Mouse (Mus musculus): ENCODE measurements at regions not wholly inside any gene's neighbourhood (a gene's known extent, or its start where the extent isn't known, plus 50 kb on each side); places are given as distances from the start of the nearest gene placed in this dataset.
A peak's percentile ranks its signal among the peaks of the same experiment; 100 is the strongest.
"Not testable (repeated sequence)": the region's sequence is repeated elsewhere in the genome, so short reads cannot be mapped to it uniquely, and the experiment has no call there.

- no peaks in the 10 kb centered on the region for H3K36me3 ChIP-seq (replicated peaks)
- no peaks in the 10 kb centered on the region for H3K9me3 ChIP-seq (replicated peaks)
- ATAC-seq (ENCODE audit: extremely low read depth, insufficient number of reproducible peaks, low FRiP score, poor library complexity, severe bottlenecking) = no peak
- H3K4me1 ChIP-seq (ENCODE audit: insufficient read depth, low read depth, low read length) = no peaks in the 10 kb centered on the region
- no peak for DNase-seq (ENCODE audit: low spot score)
- TF ChIP-seq GATA1 (IDR thresholded peaks at IDR 0.05; ENCODE audit: borderline replicate concordance, low read length) = no peak
- TF ChIP-seq CTCF (IDR thresholded peaks at IDR 0.05; ENCODE audit: low read depth, low read length) = no peak
- TF ChIP-seq POLR2AphosphoS5 (IDR thresholded peaks at IDR 0.05; ENCODE audit: insufficient replicate concordance, low read depth, low read length) = no peak
- no peak for TF ChIP-seq GATA2 (IDR thresholded peaks at IDR 0.05; ENCODE audit: borderline replicate concordance, low read depth, low read length)
- TF ChIP-seq TAL1 (conservative IDR thresholded peaks at IDR 0.05; ENCODE audit: low read depth, low read length) = no peak
- no peaks in the 10 kb centered on the region for H3K27me3 ChIP-seq (ENCODE audit: insufficient read depth, low read length)
- no peak overlapping the region for H3K4me3 ChIP-seq (ENCODE audit: low read depth, low read length)
Measured at GRCm38 (mm10) chr3:155742421-155742820, 649.2 kb downstream of the Lrriq3 start.

- H3K9me3 ChIP-seq (replicated peaks); ATAC-seq (ENCODE audit: extremely low read depth, insufficient number of reproducible peaks, low FRiP score, poor library complexity, severe bottlenecking); DNase-seq (ENCODE audit: low spot score); H3K4me1 ChIP-seq (ENCODE audit: insufficient read depth, low read depth, low read length); H3K4me3 ChIP-seq (ENCODE audit: low read depth, low read length); H3K27me3 ChIP-seq (ENCODE audit: insufficient read depth, low read length); H3K36me3 ChIP-seq (replicated peaks): not testable (repeated sequence)
Measured at GRCm38 (mm10) chr3:155746601-155747000, 653.4 kb downstream of the Lrriq3 start.

- H3K36me3 ChIP-seq (replicated peaks) = no peaks in the 10 kb centered on the region
- H3K4me3 ChIP-seq (ENCODE audit: low read depth, low read length) = no peak overlapping the region
- no peaks in the 10 kb centered on the region for H3K27me3 ChIP-seq (ENCODE audit: insufficient read depth, low read length)
- no peak for ATAC-seq (ENCODE audit: extremely low read depth, insufficient number of reproducible peaks, low FRiP score, poor library complexity, severe bottlenecking)
- DNase-seq (ENCODE audit: low spot score) = no peak
- no peaks in the 10 kb centered on the region for H3K4me1 ChIP-seq (ENCODE audit: insufficient read depth, low read depth, low read length)
- peaks cover 3% of the 10 kb centered on the region; the same call in 1 of the 2 replicates for H3K9me3 ChIP-seq (replicated peaks)
- TF ChIP-seq CTCF (IDR thresholded peaks at IDR 0.05; ENCODE audit: low read depth, low read length) (no peak), TAL1 (conservative IDR thresholded peaks at IDR 0.05; ENCODE audit: low read depth, low read length) (no peak), POLR2AphosphoS5 (IDR thresholded peaks at IDR 0.05; ENCODE audit: insufficient replicate concordance, low read depth, low read length) (no peak), GATA1 (IDR thresholded peaks at IDR 0.05; ENCODE audit: borderline replicate concordance, low read length) (no peak), GATA2 (IDR thresholded peaks at IDR 0.05; ENCODE audit: borderline replicate concordance, low read depth, low read length) (no peak)
Measured at GRCm38 (mm10) chr3:155747511-155747910, 654.3 kb downstream of the Lrriq3 start.

- Histone ChIP-seq H3K4me1 (ENCODE audit: insufficient read depth, low read depth, low read length) (no peaks in the 10 kb centered on the region), H3K9me3 (replicated peaks) (peaks cover 7% of the 10 kb centered on the region; the same call in 1 of the 2 replicates), H3K27me3 (ENCODE audit: insufficient read depth, low read length) (no peaks in the 10 kb centered on the region), H3K36me3 (replicated peaks) (no peaks in the 10 kb centered on the region), H3K4me3 (ENCODE audit: low read depth, low read length) (no peak overlapping the region)
- TF ChIP-seq TAL1 (conservative IDR thresholded peaks at IDR 0.05; ENCODE audit: low read depth, low read length) = no peak
- no peak for TF ChIP-seq GATA1 (IDR thresholded peaks at IDR 0.05; ENCODE audit: borderline replicate concordance, low read length)
- TF ChIP-seq POLR2AphosphoS5 (IDR thresholded peaks at IDR 0.05; ENCODE audit: insufficient replicate concordance, low read depth, low read length) = no peak
- TF ChIP-seq CTCF (IDR thresholded peaks at IDR 0.05; ENCODE audit: low read depth, low read length) = no peak
- TF ChIP-seq GATA2 (IDR thresholded peaks at IDR 0.05; ENCODE audit: borderline replicate concordance, low read depth, low read length) = no peak
- DNase-seq (ENCODE audit: low spot score) (no peak), ATAC-seq (ENCODE audit: extremely low read depth, insufficient number of reproducible peaks, low FRiP score, poor library complexity, severe bottlenecking) (no peak)
Measured at GRCm38 (mm10) chr3:155757285-155757684, 664.1 kb downstream of the Lrriq3 start.

- H3K36me3 ChIP-seq (replicated peaks) = no peaks in the 10 kb centered on the region
- H3K9me3 ChIP-seq (replicated peaks) = peaks cover 3% of the 10 kb centered on the region; the same call in 1 of the 2 replicates
- H3K4me1 ChIP-seq (ENCODE audit: insufficient read depth, low read depth, low read length) = no peaks in the 10 kb centered on the region
- H3K27me3 ChIP-seq (ENCODE audit: insufficient read depth, low read length) = no peaks in the 10 kb centered on the region
- TF ChIP-seq POLR2AphosphoS5 (IDR thresholded peaks at IDR 0.05; ENCODE audit: insufficient replicate concordance, low read depth, low read length) (no peak), GATA1 (IDR thresholded peaks at IDR 0.05; ENCODE audit: borderline replicate concordance, low read length) (no peak), CTCF (IDR thresholded peaks at IDR 0.05; ENCODE audit: low read depth, low read length) (no peak), GATA2 (IDR thresholded peaks at IDR 0.05; ENCODE audit: borderline replicate concordance, low read depth, low read length) (no peak), TAL1 (conservative IDR thresholded peaks at IDR 0.05; ENCODE audit: low read depth, low read length) (no peak)
- ATAC-seq (ENCODE audit: extremely low read depth, insufficient number of reproducible peaks, low FRiP score, poor library complexity, severe bottlenecking) (peak; percentile 45; the same call in 1 of the 2 replicates), DNase-seq (ENCODE audit: low spot score) (no peak)
- no peak overlapping the region for H3K4me3 ChIP-seq (ENCODE audit: low read depth, low read length)
Measured at GRCm38 (mm10) chr3:155776019-155776418, 682.8 kb downstream of the Lrriq3 start.

GRCm38 (mm10) chr3:155777025-155777424, 683.8 kb downstream of the Lrriq3 start:
- ATAC-seq (ENCODE audit: extremely low read depth, insufficient number of reproducible peaks, low FRiP score, poor library complexity, severe bottlenecking) (no peak), DNase-seq (ENCODE audit: low spot score) (no peak)
- Histone ChIP-seq H3K27me3 (ENCODE audit: insufficient read depth, low read length) (no peaks in the 10 kb centered on the region), H3K4me3 (ENCODE audit: low read depth, low read length) (no peak overlapping the region), H3K9me3 (replicated peaks) (peaks cover 3% of the 10 kb centered on the region; the same call in 1 of the 2 replicates), H3K36me3 (replicated peaks) (no peaks in the 10 kb centered on the region), H3K4me1 (ENCODE audit: insufficient read depth, low read depth, low read length) (no peaks in the 10 kb centered on the region)
- TF ChIP-seq CTCF (IDR thresholded peaks at IDR 0.05; ENCODE audit: low read depth, low read length) = no peak
- no peak for TF ChIP-seq GATA1 (IDR thresholded peaks at IDR 0.05; ENCODE audit: borderline replicate concordance, low read length)
- no peak for TF ChIP-seq GATA2 (IDR thresholded peaks at IDR 0.05; ENCODE audit: borderline replicate concordance, low read depth, low read length)
- TF ChIP-seq POLR2AphosphoS5 (IDR thresholded peaks at IDR 0.05; ENCODE audit: insufficient replicate concordance, low read depth, low read length) = no peak
- TF ChIP-seq TAL1 (conservative IDR thresholded peaks at IDR 0.05; ENCODE audit: low read depth, low read length) = no peak

GRCm38 (mm10) chr3:155815693-155816092, 722.5 kb downstream of the Lrriq3 start:
- Histone ChIP-seq H3K36me3 (replicated peaks) (no peaks in the 10 kb centered on the region), H3K4me3 (ENCODE audit: low read depth, low read length) (no peak overlapping the region), H3K9me3 (replicated peaks) (no peaks in the 10 kb centered on the region), H3K27me3 (ENCODE audit: insufficient read depth, low read length) (no peaks in the 10 kb centered on the region), H3K4me1 (ENCODE audit: insufficient read depth, low read depth, low read length) (no peaks in the 10 kb centered on the region)
- TF ChIP-seq POLR2AphosphoS5 (IDR thresholded peaks at IDR 0.05; ENCODE audit: insufficient replicate concordance, low read depth, low read length) = no peak
- no peak for TF ChIP-seq GATA2 (IDR thresholded peaks at IDR 0.05; ENCODE audit: borderline replicate concordance, low read depth, low read length)
- TF ChIP-seq CTCF (IDR thresholded peaks at IDR 0.05; ENCODE audit: low read depth, low read length) = no peak
- no peak for TF ChIP-seq GATA1 (IDR thresholded peaks at IDR 0.05; ENCODE audit: borderline replicate concordance, low read length)
- TF ChIP-seq TAL1 (conservative IDR thresholded peaks at IDR 0.05; ENCODE audit: low read depth, low read length) = no peak
- DNase-seq (ENCODE audit: low spot score) = no peak
- ATAC-seq (ENCODE audit: extremely low read depth, insufficient number of reproducible peaks, low FRiP score, poor library complexity, severe bottlenecking) = no peak
